Mouse (Mus musculus) liver, postnatal 0 days (tissue): ENCODE measurements around the gene Gm5591.
"Not testable (repeated sequence)": the region's sequence is repeated elsewhere in the genome, so short reads cannot be mapped to it uniquely, and the experiment has no call there.

Source experiments
- CTCF ChIP-seq: sonication (generic); IDR thresholded peaks from 2 replicates; pipeline ENCODE4 v1.5.1; 2016; ENCODE audit warnings: antibody characterized with exemption, low read depth
- EP300 ChIP-seq: IDR thresholded peaks from 2 replicates; pipeline ENCODE4 v1.6.1; 2016; ENCODE audit warnings: antibody characterized with exemption, low read depth, mild to moderate bottlenecking

DNA sequence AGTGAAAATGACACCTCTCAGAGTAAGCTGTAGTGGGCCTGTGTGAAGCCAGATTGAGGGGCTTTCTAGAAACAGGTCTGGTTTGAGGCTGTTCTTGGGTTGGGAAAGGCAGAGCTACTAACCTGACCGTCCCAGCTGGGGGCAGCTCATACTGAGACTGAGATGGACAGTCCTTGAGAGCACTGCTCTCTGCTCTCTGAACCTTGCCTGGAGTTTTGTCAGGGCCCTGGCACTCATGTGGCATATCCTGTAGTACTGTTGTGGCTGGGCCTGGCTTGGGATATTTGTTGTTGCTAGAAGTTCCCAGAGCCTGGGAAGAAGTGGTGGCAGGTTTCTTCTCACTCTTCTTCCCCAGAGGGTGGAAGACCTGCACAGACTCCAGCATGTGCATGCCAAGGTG, 39.5 kb downstream of the Gm5591 start:
- not testable (repeated sequence) for TF ChIP-seq CTCF, EP300
